Mouse (Mus musculus): ENCODE measurements around the gene Olfr776.
"Not testable (repeated sequence)": the region's sequence is repeated elsewhere in the genome, so short reads cannot be mapped to it uniquely, and the experiment has no call there.

Olfr776 gene

DNA sequence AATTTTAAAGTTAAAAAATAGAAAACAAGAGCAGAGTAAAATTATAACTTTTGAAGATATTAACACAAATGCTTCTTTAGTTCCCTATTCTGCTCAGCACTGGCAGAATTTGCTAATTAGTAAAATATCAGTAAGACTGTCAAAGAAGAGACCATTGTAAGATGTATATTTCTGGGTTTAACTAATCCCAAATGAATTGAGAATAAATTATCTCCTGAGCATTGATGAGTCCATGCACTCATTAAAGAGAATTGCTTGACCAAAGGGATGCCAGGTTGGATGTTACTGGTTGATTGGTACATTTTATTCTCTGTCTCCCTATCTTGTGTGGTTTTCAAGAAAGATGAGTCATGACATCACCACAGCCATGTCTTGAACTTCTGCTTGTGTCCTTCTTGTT, at the start of gene Olfr776:
Gene Olfr776, plus strand, starts transcription at position 301 of the 400 bp plus-strand sequence.
- no peak for DNase-seq

DNA sequence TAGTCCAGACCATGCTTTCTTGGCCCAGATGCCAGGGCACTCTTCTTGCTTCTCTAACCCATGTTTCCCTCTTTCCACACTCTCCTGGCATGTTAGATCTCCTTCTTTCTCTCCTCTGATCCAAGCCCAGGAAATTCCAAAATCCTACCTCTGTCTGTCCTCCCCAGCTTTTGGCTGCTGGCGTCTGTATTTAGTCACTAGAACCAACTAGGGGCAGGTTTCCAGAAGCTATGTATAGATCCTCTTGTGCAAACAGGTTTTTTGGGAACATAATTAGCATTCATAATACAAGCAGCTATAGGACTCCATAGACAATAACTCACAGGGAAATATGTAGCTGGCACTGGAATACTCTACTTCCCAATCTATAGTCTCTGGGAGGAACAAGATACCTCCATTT, 28.2 kb upstream of the Olfr776 start:
- DNase-seq: no peak

DNA sequence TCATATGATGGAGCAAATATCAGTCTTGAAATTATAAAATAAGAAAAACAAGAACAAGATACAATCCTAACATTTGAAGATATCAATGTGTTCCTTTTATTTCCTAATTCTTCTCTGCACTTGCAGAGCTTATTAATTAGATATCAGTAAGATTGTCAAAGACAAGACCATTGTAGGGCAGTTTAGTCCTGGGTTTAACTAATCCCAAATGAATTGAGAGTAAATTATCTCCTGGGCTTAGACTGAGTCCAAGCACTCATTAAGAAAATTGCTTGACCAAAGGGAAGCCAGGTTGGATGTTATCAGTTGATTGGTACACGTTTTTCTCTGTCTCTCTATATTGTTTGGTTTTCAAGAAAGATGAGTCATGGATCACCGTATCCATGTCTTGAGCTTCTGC, 23.0 kb upstream of the Olfr776 start, which contains the start of gene Olfr774:
Gene Olfr774, plus strand, starts transcription at position 301 of the 400 bp plus-strand sequence.
- DNase-seq: no peak

DNA sequence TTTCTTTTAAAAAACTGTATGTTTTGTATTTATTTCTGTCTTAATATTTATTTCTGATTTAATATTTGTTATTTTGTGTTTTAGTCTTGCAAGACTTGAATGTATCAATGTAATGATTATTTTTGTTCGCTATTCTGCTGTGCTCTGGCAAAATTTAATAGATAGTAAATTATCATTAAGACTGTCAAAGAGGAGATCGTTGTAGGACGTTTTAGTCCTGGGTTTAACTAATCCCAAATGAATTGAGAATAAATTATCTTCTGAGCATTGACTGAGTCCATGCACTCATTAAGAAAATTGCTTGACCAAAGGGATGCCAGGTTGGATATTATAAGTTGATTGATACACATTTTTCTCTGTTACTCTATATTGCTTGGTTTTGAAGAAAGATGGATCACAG, 10.8 kb upstream of the Olfr776 start, which contains the start of gene Olfr775:
Gene Olfr775, plus strand, starts transcription at position 301 of the 400 bp plus-strand sequence.
- DNase-seq: no peak

DNA sequence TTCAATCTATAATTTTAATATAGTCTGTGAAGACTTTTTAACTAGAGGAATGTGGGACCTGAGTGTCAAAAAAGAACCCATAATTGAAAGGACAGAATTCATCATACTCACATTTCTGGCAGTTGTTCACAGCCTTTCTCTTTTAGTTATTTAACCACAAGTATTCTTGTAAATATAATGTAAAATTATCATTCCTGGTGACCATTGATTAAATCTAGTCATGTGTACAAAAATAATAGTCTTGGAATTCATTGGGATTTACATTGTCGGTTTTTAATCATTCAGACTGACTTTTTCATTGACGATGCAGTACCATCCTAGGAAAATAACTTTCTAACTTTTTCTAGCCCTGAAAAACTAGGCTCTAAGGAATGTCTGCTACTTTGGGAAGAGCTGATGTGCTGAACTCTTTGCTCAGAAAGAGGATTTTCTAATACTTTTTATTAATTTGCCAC, 12.2 kb downstream of the Olfr776 start, which contains the start of gene Olfr777:
Gene Olfr777, minus strand, starts transcription at position 405 of the 455 bp plus-strand sequence.
- no peak for DNase-seq

DNA sequence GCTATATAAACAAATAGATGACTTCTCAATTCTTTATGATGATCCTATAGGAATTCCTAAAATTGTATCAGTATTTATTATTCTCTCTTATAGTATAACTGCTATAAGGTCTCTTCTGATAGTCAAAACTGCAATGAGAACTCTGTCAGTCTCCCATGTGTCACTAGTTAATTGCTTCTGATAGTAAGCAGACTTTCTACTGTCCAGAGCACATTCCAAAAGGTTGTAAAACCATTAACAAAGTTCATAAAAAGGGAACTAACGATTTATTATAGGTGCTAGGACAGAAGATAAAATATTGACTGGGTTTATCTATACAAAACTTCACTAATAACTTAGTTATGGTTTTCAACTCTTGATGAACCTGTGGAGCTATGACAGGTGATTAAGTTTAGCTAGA, 54.0 kb downstream of the Olfr776 start:
- DNase-seq: not testable (repeated sequence)

DNA sequence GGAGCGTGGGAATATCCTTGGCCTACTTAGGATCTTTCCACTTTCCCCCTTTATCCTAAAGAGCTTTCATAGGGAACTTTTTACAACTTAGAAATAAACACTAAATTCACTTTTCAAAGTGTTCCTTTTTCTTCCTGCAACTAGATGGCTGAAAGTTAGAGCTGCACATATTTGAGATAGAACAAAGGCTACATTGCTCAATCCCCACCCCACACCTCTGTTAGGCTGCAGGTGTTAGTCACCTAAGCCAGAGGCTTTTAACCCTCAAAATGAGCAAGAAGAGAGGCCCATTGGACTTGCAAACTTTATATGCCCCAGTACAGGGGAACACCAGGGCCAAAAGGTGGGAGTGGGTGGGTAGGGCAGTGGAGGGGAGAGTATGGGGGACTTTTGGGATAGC, 54.6 kb downstream of the Olfr776 start:
- DNase-seq: not testable (repeated sequence)

Measured in kidney, postnatal 25 days (tissue).